Mouse (Mus musculus) stomach, embryonic 16.5 days (tissue): ENCODE results near the gene Insl6. TPM values are rescaled to one million over a fixed set of nuclear protein-coding genes. Genes with fewer than 3 reads are reported as not detected.

Source experiments
- ATAC-seq: fragments of 200-750 bp; cut with Nextera tagmentation; 2 replicates; pipeline ENCODE4 v1.8.0; 2017; ENCODE audit warnings: moderate number of reproducible peaks, moderate TSS enrichment; ENCODE audit not compliant: insufficient read depth, low FRiP score
- H3K27ac ChIP-seq: fragments of 300-500 bp; sonication (generic); 2 replicates; pipeline ENCODE4 v1.5.1; 2014; ENCODE audit warnings: low read length
- H3K27me3 ChIP-seq: fragments of 300-500 bp; sonication (generic); 2 replicates; pipeline ENCODE4 v1.6.1; 2014; ENCODE audit warnings: low read length, control low read depth, mixed read lengths; ENCODE audit not compliant: control insufficient read depth, insufficient read depth
- H3K36me3 ChIP-seq: fragments of 300-500 bp; sonication (generic); 2 replicates; pipeline ENCODE4 v1.6.1; 2014; ENCODE audit warnings: low read length; ENCODE audit not compliant: control insufficient read depth, insufficient read depth
- H3K4me1 ChIP-seq: fragments of 300-500 bp; sonication (generic); 2 replicates; pipeline ENCODE4 v1.6.1; 2014; ENCODE audit warnings: low read length, control low read depth, mixed read lengths; ENCODE audit not compliant: control insufficient read depth, insufficient read depth
- H3K4me2 ChIP-seq: fragments of 300-500 bp; sonication (generic); 2 replicates; pipeline ENCODE4 v1.6.1; 2014; ENCODE audit warnings: low read depth, low read length, mixed read lengths
- H3K4me3 ChIP-seq: fragments of 300-500 bp; sonication (generic); replicated peaks from 2 replicates; pipeline ENCODE4 v1.5.1; 2014; ENCODE audit warnings: mild to moderate bottlenecking, low read length
- H3K9ac ChIP-seq: fragments of 300-500 bp; sonication (generic); 2 replicates; pipeline ENCODE4 v1.6.1; 2014; ENCODE audit warnings: low read length
- H3K9me3 ChIP-seq: fragments of 300-500 bp; sonication (generic); replicated peaks from 2 replicates; pipeline ENCODE4 v1.6.1; 2016; ENCODE audit warnings: low read length, control low read depth; ENCODE audit not compliant: control insufficient read depth
- WGBS: fragments of 180-500 bp; shearing (Covaris S2); extraction: QIAGEN DNeasy Blood & Tissue Kit; methylation state at CpG from one replicate; pipeline ENCODE4 v1.1.7; 2014; 5-methylcytosine and 5-hydroxymethylcytosine counted together
- polyA plus RNA-seq: library from polyadenylated mRNA; unstranded; fragments of >200 nt; fragmentation: Nextera tagmentation; extraction: Ambion mirVana; gene quantifications from 2 replicates; pipeline ENCODE4 v1.2.1, GENCODE M21; 2015

Insl6 gene
- polyA plus RNA-seq, 1 experiment from 2014 or later: 8.8 TPM

DNA sequence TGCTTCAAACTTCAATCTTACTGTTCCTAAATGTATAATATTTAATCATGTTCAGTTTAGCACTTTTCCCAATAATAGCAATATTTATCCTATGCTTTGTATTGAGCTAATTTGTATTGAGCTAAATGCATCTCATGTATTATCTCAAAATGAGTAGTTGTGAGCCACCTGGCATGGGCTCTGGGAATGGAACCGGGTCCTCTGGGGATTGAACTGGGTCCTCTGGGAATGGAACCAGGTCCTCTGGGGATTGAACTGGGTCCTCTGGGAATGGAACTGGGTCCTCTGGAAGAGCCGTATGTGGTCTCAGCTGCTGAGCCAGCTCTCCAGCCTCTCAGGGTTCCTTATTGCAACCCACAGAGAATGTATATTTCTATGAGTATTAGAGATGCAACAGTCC is 23.0 kb downstream of the Insl6 start:
- H3K4me2 ChIP-seq: no peak overlapping the region
- no peak overlapping the region for H3K9ac ChIP-seq
- H3K4me1 ChIP-seq: no peaks in the 10 kb centered on the region
- no peaks in the 10 kb centered on the region for H3K9me3 ChIP-seq
- peaks cover 21% of the 10 kb centered on the region for H3K36me3 ChIP-seq
- no peaks in the 10 kb centered on the region for H3K27me3 ChIP-seq
- WGBS: 83% methylated on average over 2 of the region's 2 CpGs
- H3K27ac ChIP-seq: no peak overlapping the region
- ATAC-seq: no peak
- no peak overlapping the region for H3K4me3 ChIP-seq

DNA sequence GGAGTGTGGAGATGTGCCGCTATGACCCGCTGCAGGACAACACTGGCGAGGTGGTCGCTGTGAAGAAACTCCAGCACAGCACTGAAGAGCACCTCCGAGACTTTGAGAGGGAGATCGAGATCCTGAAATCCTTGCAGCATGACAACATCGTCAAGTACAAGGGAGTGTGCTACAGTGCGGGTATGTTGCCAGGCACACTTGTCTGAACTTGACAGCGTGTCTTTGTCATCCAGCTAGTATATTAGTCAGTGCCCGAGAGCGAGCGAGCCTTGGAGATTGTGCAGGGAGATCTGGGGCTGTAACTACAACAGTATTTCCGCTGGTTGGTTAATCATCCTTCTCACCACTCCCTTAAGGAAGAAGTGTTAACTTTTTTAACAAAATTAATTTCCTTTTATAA is 24.2 kb downstream of the Insl6 start:
- no peaks in the 10 kb centered on the region for H3K9me3 ChIP-seq
- no peak overlapping the region for H3K27ac ChIP-seq
- H3K36me3 ChIP-seq: peaks cover 21% of the 10 kb centered on the region
- ATAC-seq: no peak
- whole genome bisulfite sequencing: 88% methylated on average over 13 of the region's 13 CpGs
- no peak overlapping the region for H3K4me3 ChIP-seq
- no peaks in the 10 kb centered on the region for H3K4me1 ChIP-seq
- no peak overlapping the region for H3K9ac ChIP-seq
- no peaks in the 10 kb centered on the region for H3K27me3 ChIP-seq
- no peak overlapping the region for H3K4me2 ChIP-seq

DNA sequence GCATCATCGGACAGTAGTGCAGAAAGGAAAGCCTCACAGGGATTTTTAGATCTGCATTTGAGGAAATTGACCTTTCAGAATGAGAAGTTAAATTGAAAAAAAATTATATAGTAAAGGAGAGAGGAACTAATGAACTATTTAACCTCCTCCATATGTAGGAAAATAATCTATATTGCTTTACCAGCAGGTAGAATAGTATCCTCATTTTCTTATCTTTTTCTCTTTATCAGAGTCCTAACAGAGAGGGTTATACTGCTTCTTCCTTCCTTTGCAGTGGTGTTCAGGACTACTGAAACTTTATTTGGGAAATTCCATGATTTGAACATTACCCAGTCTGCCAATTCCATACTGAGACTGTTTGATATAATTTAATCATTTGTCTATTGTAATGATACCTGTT is 27.8 kb downstream of the Insl6 start:
- no peak overlapping the region for H3K9ac ChIP-seq
- 94% methylated on average over 1 of the region's 1 CpGs for WGBS
- ATAC-seq: no peak
- H3K27me3 ChIP-seq: no peaks in the 10 kb centered on the region
- no peaks in the 10 kb centered on the region for H3K9me3 ChIP-seq
- no peak overlapping the region for H3K4me2 ChIP-seq
- H3K36me3 ChIP-seq: peaks cover 23% of the 10 kb centered on the region
- no peak overlapping the region for H3K27ac ChIP-seq
- H3K4me1 ChIP-seq: no peaks in the 10 kb centered on the region
- H3K4me3 ChIP-seq: no peak overlapping the region

DNA sequence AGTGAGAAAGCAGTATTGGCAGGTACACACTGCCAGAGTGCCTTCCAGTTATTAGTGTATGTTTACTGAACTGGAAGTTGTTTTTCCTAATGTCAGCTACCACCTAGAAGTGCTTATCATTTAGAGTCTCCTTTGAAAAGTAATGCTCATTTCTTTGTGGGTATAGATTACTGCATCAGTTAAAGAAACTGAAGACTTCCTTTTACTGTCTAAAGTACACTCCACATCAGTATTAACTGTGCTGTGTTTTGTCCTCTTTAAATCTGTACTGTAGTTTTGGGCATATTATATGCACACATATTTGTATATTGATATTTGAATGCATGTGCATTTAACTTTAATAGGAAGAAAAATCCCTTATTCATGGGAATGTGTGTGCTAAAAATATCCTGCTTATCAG is 29.0 kb downstream of the Insl6 start:
- H3K4me2 ChIP-seq: no peak overlapping the region
- no peaks in the 10 kb centered on the region for H3K9me3 ChIP-seq
- no peaks in the 10 kb centered on the region for H3K4me1 ChIP-seq
- ATAC-seq: no peak
- no peak overlapping the region for H3K27ac ChIP-seq
- peaks cover 25% of the 10 kb centered on the region for H3K36me3 ChIP-seq
- no peaks in the 10 kb centered on the region for H3K27me3 ChIP-seq
- H3K4me3 ChIP-seq: no peak overlapping the region
- no peak overlapping the region for H3K9ac ChIP-seq

DNA sequence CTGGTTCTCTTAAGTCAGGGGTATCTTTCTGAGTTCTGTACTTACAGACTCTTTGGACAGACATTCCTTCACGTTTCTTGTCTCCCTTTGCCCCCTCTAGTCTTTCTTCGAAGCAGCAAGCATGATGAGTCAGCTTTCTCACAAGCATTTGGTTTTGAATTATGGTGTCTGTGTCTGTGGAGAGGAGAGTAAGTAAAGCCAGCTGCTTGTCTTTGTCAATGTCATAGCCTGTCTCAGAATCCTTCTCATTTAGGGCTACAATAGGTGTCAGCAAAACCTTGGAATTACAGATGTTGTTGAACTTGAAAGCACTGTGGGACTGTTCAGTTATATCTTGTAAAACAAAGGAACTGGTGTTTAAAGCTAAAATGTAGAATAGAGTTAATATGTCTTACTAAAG is 30.4 kb downstream of the Insl6 start:
- Histone ChIP-seq H3K27ac (no peak overlapping the region), H3K4me1 (no peaks in the 10 kb centered on the region), H3K27me3 (no peaks in the 10 kb centered on the region), H3K36me3 (peaks cover 13% of the 10 kb centered on the region), H3K9me3 (no peaks in the 10 kb centered on the region), H3K4me2 (no peak overlapping the region), H3K4me3 (no peak overlapping the region), H3K9ac (no peak overlapping the region)
- ATAC-seq: no peak
- 44% methylated on average over 2 of the region's 2 CpGs for whole genome bisulfite sequencing

DNA sequence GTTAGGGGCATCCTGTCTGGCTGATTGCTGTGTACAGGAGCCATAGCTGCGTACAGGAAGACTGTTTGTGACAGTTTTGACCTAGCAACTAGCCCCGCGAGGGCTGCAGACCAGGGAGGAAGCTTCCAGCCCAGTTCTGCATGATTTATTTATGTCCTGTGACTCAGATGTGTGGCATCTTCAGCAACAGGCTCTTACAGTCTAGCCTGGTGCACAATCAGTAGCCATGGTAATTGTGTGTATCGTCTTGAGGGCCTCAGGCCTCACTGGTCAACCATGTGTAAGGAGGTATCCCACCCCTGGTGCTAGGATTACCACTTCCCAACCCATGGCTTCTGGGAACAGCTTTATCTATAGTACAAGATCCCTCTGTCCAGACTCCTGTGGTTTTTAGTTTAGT is 32.6 kb downstream of the Insl6 start:
- no peak overlapping the region for H3K27ac ChIP-seq
- 82% methylated on average over 4 of the region's 4 CpGs for WGBS
- no peak overlapping the region for H3K4me2 ChIP-seq
- H3K4me1 ChIP-seq: no peaks in the 10 kb centered on the region
- H3K4me3 ChIP-seq: no peak overlapping the region
- ATAC-seq: no peak
- H3K9me3 ChIP-seq: no peaks in the 10 kb centered on the region
- no peaks in the 10 kb centered on the region for H3K27me3 ChIP-seq
- H3K9ac ChIP-seq: no peak overlapping the region
- peaks cover 8% of the 10 kb centered on the region for H3K36me3 ChIP-seq

DNA sequence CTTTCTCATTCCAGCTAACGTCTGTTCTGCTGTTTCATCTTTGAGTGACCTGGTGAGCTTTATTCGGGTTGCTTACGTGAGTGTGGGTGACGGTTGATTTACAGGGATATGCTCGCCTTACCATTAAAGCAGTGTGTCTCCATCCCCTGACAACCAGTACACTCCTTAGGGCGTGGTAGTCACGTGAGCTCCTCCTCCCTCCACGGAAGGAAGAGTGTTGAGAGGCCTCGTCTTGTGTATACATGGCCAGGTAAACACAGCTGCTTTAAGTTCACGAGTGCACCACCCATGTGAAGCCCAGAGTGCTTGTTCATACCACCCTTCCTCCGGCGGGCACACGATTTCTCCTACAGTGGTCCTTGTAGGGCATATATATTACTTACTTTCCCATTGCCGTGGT is 33.6 kb downstream of the Insl6 start:
- peak; percentile 82; the same call in 1 of the 2 replicates for ATAC-seq
- no peak overlapping the region for H3K4me3 ChIP-seq
- no peak overlapping the region for H3K4me2 ChIP-seq
- 43% methylated on average over 14 of the region's 14 CpGs for WGBS
- H3K36me3 ChIP-seq: peaks cover 8% of the 10 kb centered on the region
- no peak overlapping the region for H3K27ac ChIP-seq
- no peaks in the 10 kb centered on the region for H3K4me1 ChIP-seq
- H3K9ac ChIP-seq: no peak overlapping the region
- H3K27me3 ChIP-seq: no peaks in the 10 kb centered on the region
- H3K9me3 ChIP-seq: no peaks in the 10 kb centered on the region

DNA sequence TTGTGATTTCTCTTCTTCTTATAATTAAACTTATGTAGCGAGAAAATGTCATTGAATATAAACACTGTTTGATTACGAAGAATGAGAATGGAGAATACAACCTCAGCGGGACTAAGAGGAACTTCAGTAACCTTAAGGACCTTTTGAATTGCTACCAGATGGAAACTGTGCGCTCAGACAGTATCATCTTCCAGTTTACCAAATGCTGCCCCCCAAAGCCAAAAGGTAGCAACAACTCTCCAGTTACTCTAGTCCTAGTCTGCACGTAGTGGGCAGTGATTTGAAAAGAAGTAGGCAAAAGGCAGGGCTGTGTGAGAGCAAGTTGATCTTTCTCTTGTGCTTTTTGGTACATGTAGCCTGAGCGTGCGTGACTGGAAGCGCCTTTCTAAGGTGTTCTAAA is 37.3 kb downstream of the Insl6 start:
- Histone ChIP-seq H3K4me2 (no peak overlapping the region), H3K27me3 (no peaks in the 10 kb centered on the region), H3K27ac (no peak overlapping the region), H3K4me3 (no peak overlapping the region), H3K4me1 (no peaks in the 10 kb centered on the region), H3K9me3 (no peaks in the 10 kb centered on the region), H3K9ac (no peak overlapping the region), H3K36me3 (peaks cover 8% of the 10 kb centered on the region; the same call in 1 of the 2 replicates)
- WGBS: 74% methylated on average over 8 of the region's 8 CpGs
- ATAC-seq: no peak

DNA sequence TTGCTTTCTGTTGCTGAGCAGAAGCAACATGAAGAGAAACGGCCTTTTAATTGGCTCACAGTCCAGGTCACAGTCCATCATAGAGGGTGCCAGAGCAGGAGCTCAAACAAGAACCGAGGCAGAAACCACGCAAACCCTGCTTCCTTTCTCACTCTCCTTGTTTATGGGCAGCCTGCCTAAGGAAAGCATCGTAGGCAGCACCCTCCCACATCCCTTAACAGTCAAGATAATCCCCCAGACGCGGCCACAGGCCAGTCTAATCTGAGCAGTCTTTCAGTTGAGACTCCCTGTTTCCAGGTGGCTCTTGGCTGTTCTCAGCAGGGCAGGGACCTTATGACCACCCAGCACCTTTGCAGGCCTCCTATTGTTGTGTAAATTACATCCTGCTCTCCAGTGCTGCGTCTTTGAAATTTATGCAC is 39.7 kb downstream of the Insl6 start:
- Histone ChIP-seq H3K9me3 (no peaks in the 10 kb centered on the region), H3K4me3 (no peak overlapping the region), H3K4me1 (no peaks in the 10 kb centered on the region), H3K4me2 (no peak overlapping the region), H3K9ac (no peak overlapping the region), H3K27me3 (no peaks in the 10 kb centered on the region), H3K36me3 (0 out of 2 replicates have a peak, but pooled peaks cover 3% of the 10 kb centered on the region), H3K27ac (no peak overlapping the region)
- no peak for ATAC-seq
- 46% methylated on average over 7 of the region's 7 CpGs for WGBS
